ENCODE assay signal across 8 mouse cellular contexts in genomic region chr9:104262016-104262762, GRCm38 (mm10). TPM values are rescaled to one million over a fixed set of nuclear protein-coding genes. Genes with fewer than 3 reads are reported as not detected.
DNase-seq lines count a peak whose midpoint lies in the region; ATAC-seq and TF ChIP-seq lines count a peak whose summit lies in the region.

No protein-coding gene starts in this region.

- H3K4me1 ChIP-seq in CH12.LX (ENCODE audit: control insufficient read depth in 1 of 2, insufficient read depth in 2 of 2) = peaks cover 2 to 46% of the 10 kb centered on the region in 2 experiments

- no peaks in the 10 kb centered on the region for H3K9me3 ChIP-seq in CH12.LX (replicated peaks; ENCODE audit: low read length)

- TF ChIP-seq RAD21 in CH12.LX (IDR thresholded peaks at IDR 0.05; ENCODE audit: low read depth, low read length) = no peak

- H3K79me2 ChIP-seq in CH12.LX (replicated peaks; ENCODE audit: control insufficient read depth, extremely low read depth, insufficient read depth, poor library complexity, severe bottlenecking) = peaks cover 31% of the 10 kb centered on the region

- intact Hi-C loops in heart, postnatal 14 days (cut with DNase I) = loop anchor here (10.0 kb wide), 1 partner anchor 1133 kb away; the partner anchor contains the start of genes Aste1 and Nek11
- intact Hi-C loops in left cerebral cortex, postnatal 14 days (cut with DNase I) = no loop called here

- no peak for TF ChIP-seq CTCF in CH12.LX (conservative IDR thresholded peaks at IDR 0.05 in 1 of 2, IDR thresholded peaks at IDR 0.05 in 1 of 2; ENCODE audit: low read depth in 2 of 2, low read length in 2 of 2)

- peak overlapping the region; percentile 81 for H3K4me2 ChIP-seq in CH12.LX (ENCODE audit: insufficient read depth, low read depth, poor library complexity, severe bottlenecking)

- in situ Hi-C loops in CH12.LX (cut with MboI; ENCODE audit: low pct_ligation_motif_present, low pct_unique_long_range_greater_than_20kb, low sequenced_read_pairs) = no loop called here

- H3K27ac ChIP-seq in CH12.LX (ENCODE audit: insufficient read depth, low read depth) = no peak overlapping the region

- DNase-seq in frontal cortex, adult 2 months (ENCODE audit: extremely low spot score in 1 of 2, low spot score in 1 of 2) = peak; percentile 19 to 40
- no peak for DNase-seq in frontal cortex, postnatal 14 days (ENCODE audit: low spot score in 2 of 2)
- peak; percentile 17 for DNase-seq in CH12.LX (ENCODE audit: extremely low read depth)
- DNase-seq in embryo, embryonic 10 days (ENCODE audit: low spot score) = peak; percentile 43
- DNase-seq in heart, postnatal 14 days = peak; percentile 43 to 50
- DNase-seq in left cerebral cortex, postnatal 14 days (ENCODE audit: low spot score in 2 of 2) = peak; percentile 19 to 28

- TF ChIP-seq EP300 in CH12.LX (IDR thresholded peaks at IDR 0.05; ENCODE audit: low read length) = no peak

- H3K4me3 ChIP-seq in CH12.LX (replicated peaks in 1 of 3; ENCODE audit: low read depth in 2 of 3, low read length in 2 of 3, poor library complexity in 1 of 3) = peak overlapping the region; percentile 66 to 94 (median 73)

- H3K36me3 ChIP-seq in CH12.LX (replicated peaks in 1 of 2; ENCODE audit: control insufficient read depth in 1 of 2, insufficient read depth in 1 of 2, low read length in 1 of 2) = peaks cover 0 to 22% of the 10 kb centered on the region in 2 experiments

- dilution Hi-C loops in CH12.LX (cut with MboI; ENCODE audit: extremely low pct_ligation_motif_present, extremely low pct_unique_long_range_greater_than_20kb, low sequenced_read_pairs) = no loop called here

- peak; percentile 11; the same call in 1 of the 2 replicates for ATAC-seq in megakaryocyte-erythroid progenitor cell, adult 5-6 weeks (replicated peaks; ENCODE audit: low FRiP score, low TSS enrichment, poor library complexity, severe bottlenecking)
- no peak for ATAC-seq in inflammation-experienced regulatory T-cells, adult 6 months

- TF ChIP-seq POLR2A in CH12.LX (IDR thresholded peaks at IDR 0.05; ENCODE audit: low read depth, low read length) = no peak

- H3K9ac ChIP-seq in CH12.LX (ENCODE audit: insufficient read depth, low read depth) = peak overlapping the region; percentile 90

- H3K27me3 ChIP-seq in CH12.LX (replicated peaks) = no peaks in the 10 kb centered on the region

TF ChIP-seq in CH12.LX, 34 proteins besides CTCF, POLR2A, EP300 and RAD21:
- TF ChIP-seq ZNF384 (IDR thresholded peaks at IDR 0.05; ENCODE audit: low read depth, low read length) (peak; percentile 50), CHD1 (IDR thresholded peaks at IDR 0.05; ENCODE audit: low read depth, low read length) (no peak)

RNA-seq across cellular contexts. Expression of gene Dnajc13, which starts 0.5 kb away (rescaled TPM):
- 66.2 and 79.7 TPM in 2 replicates for polyA plus RNA-seq in frontal cortex, adult 2 months (2012; rRNA removed)
- total RNA-seq in CH12.LX (2012; rRNA removed) = 30.1 and 34.5 TPM in 2 replicates
- 27.6 and 30.4 TPM in 2 replicates for total RNA-seq in CH12.LX (2014; rRNA removed)
- 31.5 and 51.9 TPM in 2 replicates for polyA plus RNA-seq in CH12.LX (2012; ENCODE audit: insufficient read length, low read depth)
- 10 to 100 TPM; 37.9 to 39.4 TPM for total RNA-seq in heart, postnatal 14 days (2021)
- 10 to 100 TPM; 67.4 to 68.7 TPM for total RNA-seq in left cerebral cortex, postnatal 14 days (2021)
- total RNA-seq in megakaryocyte-erythroid progenitor cell, adult 5-6 weeks (2014; fragmentation: Nextera tagmentation) = 56.7 and 63.6 TPM in 2 replicates
- 32.7 and 51.7 TPM in 2 replicates for total RNA-seq in megakaryocyte-erythroid progenitor cell, adult 5-6 weeks (2017)
- 10 to 100 TPM; 22.7 to 30.5 (median 30.3) TPM for polyA plus RNA-seq in inflammation-experienced regulatory T-cells, adult 6 months (2017; shearing (Covaris generic))

Comparison
In these comparisons a context has a peak if more than half of its experiments do, and no peak if none do; other contexts are left out.
1. DNase-seq: peak in frontal cortex, adult 2 months (2 of 2), CH12.LX (single experiment), embryo, embryonic 10 days (single experiment), heart, postnatal 14 days (2 of 2) and left cerebral cortex, postnatal 14 days (2 of 2); none in frontal cortex, postnatal 14 days (0 of 2).